Mouse (Mus musculus) fibroblast of lung, adult 2 months (primary cell): ENCODE measurements around the gene Swt1.
"Not testable (repeated sequence)": the region's sequence is repeated elsewhere in the genome, so short reads cannot be mapped to it uniquely, and the experiment has no call there.

ENCODE experiments used
- DNase-seq: peaks from one replicate; pipeline ENCODE4 v3.0.0-alpha.2; 2011; ENCODE audit warnings: low read depth

Gene Swt1

GRCm38 (mm10) chr1:151366944-151367605, 61.2 kb downstream of the Swt1 start:
- DNase-seq: no peak

GRCm38 (mm10) chr1:151359374-151359773, 68.9 kb downstream of the Swt1 start:
- DNase-seq: no peak

DNA sequence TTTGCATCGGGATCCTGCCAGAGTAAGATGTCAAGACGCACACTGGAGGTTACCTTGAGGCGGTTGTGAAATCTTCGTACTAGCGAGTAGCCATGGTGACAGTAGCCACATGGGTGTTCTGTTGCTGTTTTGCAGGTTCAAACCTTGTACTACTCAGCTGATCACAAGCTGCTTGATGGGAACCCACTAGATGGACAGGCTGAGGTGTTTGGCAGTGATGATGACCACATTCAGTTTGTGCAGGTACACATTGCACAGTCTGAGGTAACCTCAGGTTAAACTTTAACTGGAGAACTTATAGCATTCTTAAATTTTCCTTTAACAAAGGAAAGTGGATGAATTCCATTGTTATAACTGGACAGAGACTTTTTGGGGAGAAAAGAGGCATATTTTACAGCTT, 72.3 kb downstream of the Swt1 start:
- DNase-seq: no peak

DNA sequence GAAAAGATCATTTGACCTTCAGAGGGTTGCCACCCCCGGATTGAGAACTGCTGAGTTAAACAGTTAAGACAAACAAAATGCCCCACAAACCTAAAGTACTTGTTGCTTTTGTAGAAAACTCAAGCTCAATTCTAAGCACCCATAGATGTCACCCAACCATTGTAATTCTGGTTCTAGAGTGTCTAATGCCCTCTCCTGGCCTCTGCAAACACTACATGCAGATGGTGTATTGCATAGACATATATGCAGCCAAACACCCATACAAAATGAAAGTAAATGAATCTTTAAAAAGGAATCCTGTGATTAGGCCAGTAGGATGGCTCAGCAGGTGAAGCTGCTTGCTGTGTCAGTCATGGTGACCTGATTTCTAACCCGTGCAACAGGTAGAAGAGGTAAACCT, 75.3 kb downstream of the Swt1 start:
- no peak for DNase-seq

DNA sequence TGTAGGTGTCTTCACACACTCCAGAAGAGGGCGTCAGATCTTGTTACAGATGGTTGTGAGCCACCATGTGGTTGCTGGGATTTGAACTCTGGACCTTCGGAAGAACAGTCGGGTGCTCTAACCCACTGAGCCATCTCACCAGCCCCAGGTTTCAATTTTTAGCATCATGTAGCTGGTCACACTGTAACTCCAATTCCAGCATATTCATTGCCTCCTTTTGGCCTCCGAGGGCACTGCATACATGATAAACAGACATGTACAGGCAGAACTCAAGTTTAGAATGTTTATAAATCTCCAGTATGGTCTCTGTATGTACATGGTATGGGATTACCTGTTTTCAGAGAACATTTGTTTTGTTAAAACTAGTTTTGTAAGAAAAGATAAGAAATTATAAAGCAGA, 80.0 kb downstream of the Swt1 start:
- DNase-seq: not testable (repeated sequence)

DNA sequence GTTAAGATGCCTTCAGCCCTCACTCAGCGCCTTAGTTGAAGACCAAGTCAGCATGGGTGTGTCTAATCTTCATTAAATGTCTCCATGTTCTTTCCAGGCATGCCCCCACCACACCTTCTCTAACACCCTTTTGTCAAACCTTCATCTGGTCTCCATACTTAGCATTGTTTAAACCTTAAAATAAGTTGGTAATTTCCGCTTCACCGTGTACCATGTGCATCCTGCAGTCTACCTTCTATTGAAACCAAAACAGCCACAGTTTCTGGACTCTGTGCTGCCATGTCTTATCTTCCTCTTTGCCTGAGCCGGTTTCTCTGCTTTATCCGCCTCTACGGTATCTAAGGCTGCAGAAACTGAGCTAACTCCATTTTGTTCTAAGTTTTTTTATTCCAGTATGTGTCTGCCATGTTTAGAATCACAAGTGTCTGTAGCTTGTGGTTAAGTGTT, 81.6 kb downstream of the Swt1 start:
- DNase-seq: no peak

- no peak for DNase-seq
These were observed 82.4 kb downstream of the Swt1 start for GRCm38 (mm10) chr1:151345863-151346195.

GRCm38 (mm10) chr1:151345109-151345862, 83.0 kb downstream of the Swt1 start:
- peak; percentile 50 for DNase-seq

GRCm38 (mm10) chr1:151344283-151345108, 83.8 kb downstream of the Swt1 start, which contains the start of gene Ivns1abp:
Ivns1abp (plus strand) TSS chr1:151344477.
- DNase-seq: peak; percentile 81

DNA sequence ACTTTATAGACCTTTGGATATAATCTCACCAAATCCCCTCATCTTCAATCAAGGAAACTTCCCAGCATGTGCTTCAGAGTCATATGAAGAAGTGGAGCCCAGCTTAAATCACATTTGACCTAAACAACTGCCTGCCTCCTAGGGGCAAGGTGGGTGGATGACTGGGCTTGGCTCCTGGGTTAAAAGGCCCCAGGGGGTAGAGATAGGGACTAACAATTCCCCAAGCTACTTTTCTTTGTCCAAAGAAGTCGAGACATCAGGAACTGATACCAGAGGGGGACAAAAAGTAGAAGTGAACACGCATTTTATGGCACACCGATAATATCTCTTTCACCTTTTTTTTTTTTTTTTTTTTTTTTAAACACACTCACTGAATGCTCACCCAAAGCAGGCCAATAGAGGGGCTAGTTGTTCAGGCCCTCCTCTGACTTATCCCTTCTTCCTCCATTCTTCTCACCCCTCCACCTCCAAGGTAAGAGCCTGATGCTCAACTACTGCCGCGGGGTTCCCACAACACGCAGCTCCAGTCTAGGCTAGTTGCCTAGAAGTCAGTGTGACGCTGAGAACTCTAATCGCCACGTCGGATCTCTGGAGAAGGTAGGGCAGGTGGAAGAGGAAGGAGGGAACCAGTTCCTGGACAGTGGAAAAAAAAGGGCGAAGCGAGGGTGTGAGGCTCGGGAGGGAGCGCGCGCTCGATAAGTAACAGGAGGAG, 84.5 kb downstream of the Swt1 start:
- DNase-seq: no peak

DNA sequence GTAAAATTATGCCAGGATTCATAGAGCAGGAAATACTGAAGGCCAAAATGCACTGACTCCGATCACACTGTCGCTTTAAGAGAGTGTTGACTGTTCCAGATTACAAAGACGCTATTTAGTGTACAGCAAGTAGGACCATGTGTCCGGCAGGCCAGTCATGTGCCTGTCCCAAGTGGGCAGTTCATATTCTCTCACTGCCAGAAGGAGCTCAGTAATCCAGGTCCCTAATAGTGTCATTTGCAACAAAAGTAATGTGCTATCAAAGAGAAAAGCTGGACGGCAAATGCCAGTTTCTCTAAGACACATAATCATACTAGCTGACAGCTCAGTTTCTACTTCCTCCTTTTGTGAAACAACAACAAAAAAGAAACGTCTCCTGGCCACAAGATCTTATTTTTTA, 85.3 kb downstream of the Swt1 start:
- DNase-seq: no peak

DNA sequence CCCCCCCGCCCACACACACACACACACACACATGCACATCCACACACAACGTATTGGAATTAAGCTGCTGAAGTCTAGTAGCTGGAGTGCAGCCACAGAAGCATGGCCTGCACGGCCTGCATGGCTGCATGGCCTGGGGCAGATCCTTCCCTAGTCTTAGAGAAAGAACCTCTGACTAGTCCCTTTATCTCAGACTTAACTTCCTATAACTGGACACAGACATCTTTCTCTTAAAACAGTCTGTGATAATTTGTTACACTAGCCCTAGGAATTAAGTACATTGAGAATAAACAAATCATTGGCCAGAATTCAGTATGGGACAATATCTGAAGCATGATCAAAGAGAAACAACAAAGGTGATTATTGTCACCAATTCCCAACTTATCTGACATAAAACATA, 85.9 kb downstream of the Swt1 start:
- no peak for DNase-seq

DNA sequence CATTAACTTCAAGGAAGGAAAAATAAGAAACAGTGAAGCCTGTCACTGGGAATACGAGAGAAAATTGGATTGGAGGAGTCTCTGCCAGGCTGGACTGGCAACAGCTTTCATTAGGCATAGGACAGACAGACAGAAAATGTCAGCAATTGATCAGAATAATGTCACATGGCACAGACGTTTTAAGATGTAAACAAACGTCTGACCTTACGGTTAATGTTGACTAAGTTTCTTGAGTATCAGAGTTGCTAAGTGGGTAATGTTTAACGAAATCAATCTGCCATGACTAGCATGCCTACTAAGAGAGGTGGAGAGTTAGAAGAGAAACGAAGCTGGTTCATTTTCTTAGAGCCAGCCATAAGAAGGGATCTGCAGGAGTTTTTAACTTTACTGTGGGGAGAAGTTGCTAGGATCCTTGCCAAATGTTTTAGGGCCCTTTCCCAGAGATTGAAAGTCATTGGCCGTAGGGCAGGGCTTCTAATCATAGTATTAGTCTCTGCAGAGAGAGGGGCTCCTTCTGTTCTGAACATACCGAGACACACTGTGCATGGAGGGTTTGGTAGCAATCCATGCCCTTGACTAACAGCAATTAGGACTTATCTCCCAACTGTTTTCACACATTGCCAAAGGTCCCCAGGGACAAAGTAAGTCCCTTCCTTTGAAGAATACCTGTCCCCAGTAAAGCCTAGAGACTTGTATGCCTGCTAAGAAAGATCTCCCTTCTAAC, 86.8 kb downstream of the Swt1 start:
- DNase-seq: no peak

- no peak for DNase-seq
These were observed 89.3 kb downstream of the Swt1 start for GRCm38 (mm10) chr1:151338941-151339340.

- DNase-seq: no peak
These were observed 90.0 kb downstream of the Swt1 start for GRCm38 (mm10) chr1:151338234-151338633.

- no peak for DNase-seq
These were observed 95.4 kb downstream of the Swt1 start for GRCm38 (mm10) chr1:151332819-151333218.

DNA sequence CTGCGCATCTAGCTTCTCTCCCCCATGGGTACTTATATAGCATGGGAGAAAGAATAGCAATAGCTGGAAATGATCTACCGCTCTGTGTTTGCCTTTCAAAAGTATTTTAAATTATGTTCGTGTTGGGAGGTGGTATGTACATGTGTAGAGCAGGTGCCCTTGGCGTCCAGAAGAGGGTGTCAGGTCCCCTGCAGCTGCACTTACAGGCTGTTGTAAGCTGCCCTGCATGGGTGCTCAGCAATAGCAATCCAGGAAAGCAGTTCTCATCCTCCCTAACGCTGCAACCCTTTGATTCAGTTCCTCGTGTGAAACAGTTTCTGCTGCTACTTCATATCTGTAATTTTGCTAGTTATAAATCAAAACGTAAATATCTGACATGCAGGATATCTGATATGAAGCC, 98.7 kb downstream of the Swt1 start:
- DNase-seq: no peak

- no peak for DNase-seq
These were observed 99.7 kb downstream of the Swt1 start for GRCm38 (mm10) chr1:151328341-151329097.

- no peak for DNase-seq
These were observed 102.9 kb downstream of the Swt1 start for GRCm38 (mm10) chr1:151325328-151325727.

- no peak for DNase-seq
These were observed 107.8 kb downstream of the Swt1 start for GRCm38 (mm10) chr1:151320408-151320807.

DNA sequence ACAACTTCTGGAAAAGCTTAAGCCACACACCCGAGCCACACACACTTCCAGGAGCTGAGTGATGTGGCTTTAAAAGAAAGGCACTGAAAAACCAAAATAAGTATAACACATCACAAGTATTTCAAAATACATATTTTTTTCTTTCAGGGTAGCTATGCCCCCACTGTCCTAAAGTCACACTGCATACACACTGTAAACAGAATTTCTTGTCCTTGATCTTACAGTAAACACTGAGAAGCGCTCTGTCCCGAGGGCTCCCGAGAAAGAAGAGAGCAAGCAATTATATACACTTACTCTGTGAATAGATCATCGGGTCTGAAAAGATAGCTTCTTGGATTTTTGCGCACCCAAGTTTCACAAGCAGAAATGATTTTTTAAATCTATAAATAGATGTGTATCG, 109.0 kb downstream of the Swt1 start:
- DNase-seq: no peak
